Mouse (Mus musculus): Measurements from ENCODE around the gene Slco6c1. TPM values are rescaled to one million over a fixed set of nuclear protein-coding genes. Genes with fewer than 3 reads are reported as not detected.

Slco6c1 gene
- polyA plus RNA-seq (2014; fragmentation: Illumina TruSeq; extraction: RNeasy Lipid Tissue Mini Kit (QIAGEN cat#74804); ENCODE audit: low read depth, low replicate concordance) = not detected

GRCm38 (mm10) chr1:97128201-97128600 lies at the start of gene Slco6c1:
Slco6c1 (minus strand) TSS chr1:97128301.

Measured in kidney, adult 10 weeks (tissue).